Mouse (Mus musculus) natural killer cell, adult 2 months (primary cell): Measurements from ENCODE around the gene Smtnl1.

Experiments
- DNase-seq, 2 experiments: peaks; one replicate each; pipeline ENCODE4 v3.0.0; 2022; ENCODE audit warnings: low spot score in 2 of 2

Gene Smtnl1

GRCm38 (mm10) chr2:84798493-84798921, 23.9 kb downstream of the Smtnl1 start, which contains the start of gene Ube2l6:
Gene Ube2l6 (plus strand): TSS chr2:84798828.
- peak in 1 of 2 experiments; percentile 29 for DNase-seq

GRCm38 (mm10) chr2:84797833-84798492, 24.5 kb downstream of the Smtnl1 start:
- peak; percentile 49 to 70 for DNase-seq

GRCm38 (mm10) chr2:84793871-84794270, 28.6 kb downstream of the Smtnl1 start:
- peak in 1 of 2 experiments; percentile 27 for DNase-seq

GRCm38 (mm10) chr2:84793154-84793553, 29.3 kb downstream of the Smtnl1 start:
- DNase-seq = no peak

DNA sequence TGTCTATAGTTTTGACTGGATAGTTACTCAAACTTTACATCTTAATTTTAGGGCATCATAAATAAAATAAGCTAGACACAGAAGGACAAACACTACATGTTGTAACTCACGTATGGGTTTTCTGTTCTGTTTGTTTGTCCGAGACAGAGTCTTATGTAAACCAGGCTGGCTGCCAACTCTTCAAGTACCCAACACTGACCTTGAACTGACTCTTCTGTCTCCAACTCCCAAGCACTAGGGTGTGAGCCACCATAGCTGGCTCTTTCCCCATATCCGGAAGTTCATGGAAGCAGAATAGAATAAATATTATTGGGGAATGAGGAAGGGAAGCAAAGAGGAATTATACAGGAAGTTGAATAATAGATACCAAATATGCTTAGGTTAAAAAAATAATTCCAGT, 29.9 kb downstream of the Smtnl1 start:
- no peak for DNase-seq

DNA sequence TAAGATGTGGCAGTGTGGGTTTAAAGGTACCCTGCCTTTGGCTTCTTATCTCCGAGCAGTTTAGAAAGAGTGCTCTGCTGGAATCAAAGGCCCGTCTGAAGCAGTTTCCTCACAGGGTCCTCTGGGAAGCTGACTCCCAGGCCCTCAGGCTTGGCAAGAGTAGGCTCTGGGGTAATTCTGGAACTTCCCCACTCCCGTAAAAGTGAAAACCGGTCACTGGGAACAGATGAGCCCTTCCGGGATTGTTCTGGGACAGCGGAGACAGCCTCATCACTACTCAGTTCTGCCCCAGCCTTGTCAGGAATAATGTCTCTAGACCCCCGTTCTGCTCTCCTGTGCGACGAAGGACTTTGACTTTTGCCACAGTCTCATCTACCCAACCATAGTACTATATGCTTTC, 32.0 kb downstream of the Smtnl1 start:
- DNase-seq = no peak

DNA sequence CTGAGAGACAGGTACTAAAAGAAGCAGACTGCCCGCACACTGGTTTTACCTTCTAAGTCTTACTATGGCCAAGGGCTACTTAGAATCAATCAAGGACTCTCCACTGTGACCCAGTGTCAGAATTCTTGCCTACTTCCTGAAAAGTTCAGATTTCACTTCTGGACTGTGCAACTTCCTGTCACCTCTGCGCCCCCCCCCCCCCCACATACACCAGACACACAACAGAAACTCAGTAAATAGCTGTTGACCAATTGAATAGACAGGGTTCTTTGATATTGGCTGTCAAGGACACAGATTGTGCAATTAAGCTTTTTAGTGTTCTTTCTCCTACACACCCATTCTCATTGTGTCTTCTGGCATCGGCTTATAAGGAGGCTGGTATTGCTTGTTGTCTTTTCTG, 34.1 kb downstream of the Smtnl1 start:
- DNase-seq = no peak

- DNase-seq = no peak
These were observed 38.4 kb downstream of the Smtnl1 start for GRCm38 (mm10) chr2:84783840-84784566.

DNA sequence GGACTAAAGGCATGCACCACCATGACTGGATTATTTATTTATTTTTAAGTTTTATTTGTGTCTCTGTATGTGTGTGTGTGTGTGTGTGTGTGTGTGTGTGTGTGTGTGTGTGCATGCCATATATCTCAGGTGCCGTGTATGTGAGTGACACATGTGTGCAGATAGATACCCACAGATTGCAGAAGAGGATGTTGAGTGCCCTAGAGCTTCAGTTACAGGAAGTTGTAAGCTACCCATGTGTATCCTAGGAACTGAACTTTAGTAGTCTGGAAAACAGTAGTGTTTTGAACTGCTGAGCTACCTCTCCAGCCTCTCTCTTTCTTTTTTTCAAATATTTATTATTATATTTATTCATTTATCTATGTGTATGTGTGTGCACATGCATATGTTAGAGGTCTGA, 39.1 kb downstream of the Smtnl1 start:
- no peak for DNase-seq

DNA sequence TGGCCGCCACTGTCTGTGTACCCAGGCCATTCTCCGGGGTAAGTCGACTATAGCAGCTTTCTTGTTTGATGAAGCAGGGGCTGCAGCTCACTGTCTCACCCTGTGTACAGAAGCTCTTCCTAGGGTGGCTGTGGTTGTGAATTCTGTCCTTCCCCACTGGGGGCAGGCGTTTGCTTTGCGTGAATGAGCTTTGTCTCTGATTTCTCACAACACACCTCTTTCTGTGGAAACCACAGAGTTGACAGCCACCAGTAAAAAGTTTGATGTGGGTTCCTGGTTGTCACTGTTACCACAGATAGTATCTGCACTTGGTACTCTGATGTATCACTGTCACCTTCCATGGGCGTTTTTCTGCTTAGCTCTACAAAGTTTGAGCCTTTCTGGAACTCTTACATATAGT, 43.2 kb downstream of the Smtnl1 start:
- DNase-seq = peak; percentile 68 to 83

DNA sequence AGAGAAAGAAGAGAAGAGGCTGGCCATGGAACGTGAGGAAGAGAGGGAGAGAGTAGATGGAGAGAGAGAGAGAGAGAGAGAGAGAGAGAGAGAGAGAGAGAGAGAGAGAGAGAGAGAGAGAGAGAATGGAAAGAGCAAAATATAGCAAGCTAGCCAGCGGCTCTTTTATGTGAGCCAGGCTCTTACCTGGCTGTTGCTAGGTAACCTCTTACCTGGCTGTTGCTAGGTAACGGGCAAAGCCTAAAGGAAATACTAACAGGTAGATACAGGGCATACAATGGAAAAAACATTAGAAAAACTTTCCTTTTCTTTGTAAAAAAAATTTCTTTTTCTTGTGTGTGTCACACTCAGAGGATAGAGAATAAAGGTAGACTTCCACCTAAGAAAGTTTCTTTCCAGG, 44.7 kb downstream of the Smtnl1 start:
- DNase-seq = no peak

GRCm38 (mm10) chr2:84775665-84776064, 46.8 kb downstream of the Smtnl1 start:
- no peak for DNase-seq

GRCm38 (mm10) chr2:84775241-84775640, 47.2 kb downstream of the Smtnl1 start, which contains the start of gene Serping1:
Gene Serping1 (minus strand): TSS chr2:84775444.
- DNase-seq = no peak

DNA sequence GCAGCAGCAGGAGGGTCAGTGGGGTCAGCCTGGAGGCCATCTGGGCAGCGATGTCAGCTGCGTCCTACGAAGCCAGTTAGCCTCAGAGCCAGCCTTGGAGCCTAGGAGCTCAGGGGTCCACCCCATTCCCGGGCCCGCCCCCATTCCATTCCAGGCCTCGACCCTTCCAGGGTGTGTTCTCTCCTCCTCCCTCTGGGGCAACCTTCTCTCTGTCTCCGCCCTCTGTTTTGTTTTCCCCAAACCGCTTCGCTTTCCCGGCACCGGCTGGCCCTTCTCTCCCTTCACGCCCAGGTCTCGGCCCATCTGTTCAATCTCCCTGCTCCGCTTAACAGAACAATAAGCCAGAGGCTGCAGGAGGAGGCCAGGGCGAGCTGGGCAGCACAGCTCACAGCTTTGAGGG, 47.7 kb downstream of the Smtnl1 start:
- no peak for DNase-seq

GRCm38 (mm10) chr2:84773195-84773594, 49.3 kb downstream of the Smtnl1 start:
- no peak for DNase-seq

- DNase-seq = no peak
These were observed 50.0 kb downstream of the Smtnl1 start for GRCm38 (mm10) chr2:84772454-84772853.

- no peak for DNase-seq
These were observed 52.0 kb downstream of the Smtnl1 start for GRCm38 (mm10) chr2:84770501-84770900.

GRCm38 (mm10) chr2:84762818-84763217, 59.6 kb downstream of the Smtnl1 start:
- no peak for DNase-seq

GRCm38 (mm10) chr2:84762295-84762694, 60.2 kb downstream of the Smtnl1 start:
- DNase-seq = no peak

- DNase-seq = no peak
These were observed 60.6 kb downstream of the Smtnl1 start for GRCm38 (mm10) chr2:84761840-84762239.

- no peak for DNase-seq
These were observed 61.1 kb downstream of the Smtnl1 start for GRCm38 (mm10) chr2:84761309-84761708.
